ENCODE assay signal across 12 mouse cellular contexts in the genomic region with DNA sequence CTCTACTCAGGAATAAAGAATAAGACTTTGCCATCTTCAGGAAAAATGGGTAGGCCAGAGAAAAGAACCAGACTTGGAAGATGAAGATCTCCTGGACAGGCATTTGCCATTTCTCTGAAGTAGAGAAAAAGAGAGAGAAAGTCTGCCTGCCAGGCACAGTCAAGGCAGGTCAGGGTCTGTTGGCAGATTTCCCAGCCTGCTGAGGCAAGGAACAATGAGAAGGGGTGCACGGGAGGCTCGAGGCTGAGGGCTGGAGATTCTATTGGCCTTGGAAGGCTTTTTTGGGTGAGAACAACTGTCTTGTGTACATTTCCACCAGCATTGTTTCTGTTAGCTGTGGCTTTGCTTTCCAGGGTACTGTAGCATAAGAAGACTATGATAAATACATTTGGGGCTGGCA.
DNase-seq lines count a peak whose midpoint lies in the region; ATAC-seq and TF ChIP-seq lines count a peak whose summit lies in the region.
"Had no signal": no experiment of that assay in that cellular context is flagged by ENCODE, and none has a peak within 500 bp of the region (broad histone marks: within the 10 kb centered on the region; RNA-seq: fewer than 3 reads in every experiment).

No protein-coding gene starts in this region.

- TF ChIP-seq POLR2A in limb, embryonic 14.5 days (IDR thresholded peaks at IDR 0.05; ENCODE audit: borderline replicate concordance, extremely low read depth, insufficient read depth, insufficient read length) = no peak
- no peak for TF ChIP-seq POLR2A in thymus, adult 2 months (IDR thresholded peaks at IDR 0.05; ENCODE audit: control insufficient read depth, extremely low read depth, insufficient read depth, low read length, poor library complexity)

- no peak overlapping the region for H3K4me2 ChIP-seq in heart, embryonic 13.5 days
- H3K4me2 ChIP-seq in midbrain, embryonic 16.5 days (ENCODE audit: low read length) = no peak overlapping the region
- H3K4me2 ChIP-seq in forebrain, embryonic 15.5 days (replicated peaks) = no peak overlapping the region
- no peak overlapping the region for H3K4me2 ChIP-seq in limb, embryonic 14.5 days (replicated peaks; ENCODE audit: low read depth, low read length, severe bottlenecking)
- H3K4me2 ChIP-seq: liver, embryonic 15.5 days had no signal

- H3K9me3 ChIP-seq in heart, embryonic 13.5 days = no peaks in the 10 kb centered on the region
- no peaks in the 10 kb centered on the region for H3K9me3 ChIP-seq in midbrain, embryonic 16.5 days (replicated peaks; ENCODE audit: control insufficient read depth, low read length, poor library complexity, severe bottlenecking)
- no peaks in the 10 kb centered on the region for H3K9me3 ChIP-seq in midbrain, embryonic 10.5 days (replicated peaks)
- H3K9me3 ChIP-seq in forebrain, embryonic 15.5 days = no peaks in the 10 kb centered on the region
- H3K9me3 ChIP-seq in limb, embryonic 14.5 days (ENCODE audit: control insufficient read depth, low read length) = no peaks in the 10 kb centered on the region
- H3K9me3 ChIP-seq: liver, embryonic 15.5 days had no signal

- no peak for TF ChIP-seq CTCF in thymus, adult 2 months (IDR thresholded peaks at IDR 0.05; ENCODE audit: borderline replicate concordance, control insufficient read depth, extremely low read depth, insufficient read depth, low read length, poor library complexity)

- no peaks in the 10 kb centered on the region for H3K27me3 ChIP-seq in heart, embryonic 13.5 days (replicated peaks)
- H3K27me3 ChIP-seq in midbrain, embryonic 16.5 days (ENCODE audit: control insufficient read depth, insufficient read depth, low read depth, low read length) = no peaks in the 10 kb centered on the region
- H3K27me3 ChIP-seq in midbrain, embryonic 10.5 days (ENCODE audit: low read depth, poor library complexity, severe bottlenecking) = no peaks in the 10 kb centered on the region
- no peaks in the 10 kb centered on the region for H3K27me3 ChIP-seq in forebrain, embryonic 15.5 days
- H3K27me3 ChIP-seq in limb, embryonic 14.5 days (ENCODE audit: control insufficient read depth, insufficient read depth, low read length) = no peaks in the 10 kb centered on the region
- no peaks in the 10 kb centered on the region for H3K27me3 ChIP-seq in thymus, adult 2 months (ENCODE audit: control insufficient read depth, insufficient read depth, low read length)
- H3K27me3 ChIP-seq: liver, embryonic 15.5 days had no signal

- peaks cover 28% of the 10 kb centered on the region for H3K36me3 ChIP-seq in heart, embryonic 13.5 days
- no peaks in the 10 kb centered on the region for H3K36me3 ChIP-seq in midbrain, embryonic 16.5 days (ENCODE audit: control insufficient read depth, insufficient read depth, low read length)
- peaks cover 6% of the 10 kb centered on the region; the same call in 1 of the 2 replicates for H3K36me3 ChIP-seq in midbrain, embryonic 10.5 days
- H3K36me3 ChIP-seq in forebrain, embryonic 15.5 days = no peaks in the 10 kb centered on the region
- peaks cover 6% of the 10 kb centered on the region for H3K36me3 ChIP-seq in limb, embryonic 14.5 days (ENCODE audit: control insufficient read depth, insufficient read depth, low read length)
- H3K36me3 ChIP-seq in thymus, adult 2 months (ENCODE audit: control insufficient read depth, insufficient read depth, low read length) = no peaks in the 10 kb centered on the region
- H3K36me3 ChIP-seq: liver, embryonic 15.5 days had no signal

- ATAC-seq in heart, embryonic 13.5 days (ENCODE audit: extremely low read depth, insufficient number of reproducible peaks, low FRiP score, low TSS enrichment) = no peak
- ATAC-seq in midbrain, embryonic 16.5 days = peak; percentile 55; the same call in 1 of the 2 replicates
- ATAC-seq in forebrain, embryonic 15.5 days (replicated peaks) = 0 out of 2 replicates have a peak, but pooled peaks have one; percentile 29
- ATAC-seq in limb, embryonic 14.5 days (ENCODE audit: low FRiP score, low read depth) = no peak

- no peak overlapping the region for H3K9ac ChIP-seq in heart, embryonic 13.5 days
- no peak overlapping the region for H3K9ac ChIP-seq in midbrain, embryonic 16.5 days (ENCODE audit: low read depth, low read length)
- no peak overlapping the region for H3K9ac ChIP-seq in forebrain, embryonic 15.5 days (replicated peaks)
- no peak overlapping the region for H3K9ac ChIP-seq in limb, embryonic 14.5 days (ENCODE audit: low read depth, low read length, severe bottlenecking)
- H3K9ac ChIP-seq: liver, embryonic 15.5 days had no signal

- H3K4me3 ChIP-seq in heart, embryonic 13.5 days = no peak overlapping the region
- H3K4me3 ChIP-seq in midbrain, embryonic 16.5 days (ENCODE audit: low read depth, low read length) = no peak overlapping the region
- H3K4me3 ChIP-seq in midbrain, embryonic 10.5 days = no peak overlapping the region
- H3K4me3 ChIP-seq in forebrain, embryonic 15.5 days = no peak overlapping the region
- H3K4me3 ChIP-seq in limb, embryonic 14.5 days (replicated peaks; ENCODE audit: low read length) = no peak overlapping the region
- H3K4me3 ChIP-seq in thymus, adult 2 months (ENCODE audit: control insufficient read depth, insufficient read depth, low read length) = no peak overlapping the region
- H3K4me3 ChIP-seq: liver, embryonic 15.5 days had no signal

- peaks cover 10% of the 10 kb centered on the region for H3K4me1 ChIP-seq in heart, embryonic 13.5 days
- no peaks in the 10 kb centered on the region for H3K4me1 ChIP-seq in midbrain, embryonic 16.5 days (ENCODE audit: control insufficient read depth, insufficient read depth, low read length)
- peaks cover 5% of the 10 kb centered on the region; the same call in 1 of the 2 replicates for H3K4me1 ChIP-seq in midbrain, embryonic 10.5 days
- H3K4me1 ChIP-seq in forebrain, embryonic 15.5 days = peaks cover 7% of the 10 kb centered on the region
- H3K4me1 ChIP-seq in limb, embryonic 14.5 days (ENCODE audit: control insufficient read depth, insufficient read depth, low read length) = 0 out of 2 replicates have a peak, but pooled peaks cover 6% of the 10 kb centered on the region
- H3K4me1 ChIP-seq in thymus, adult 2 months (replicated peaks; ENCODE audit: control insufficient read depth, insufficient read depth, low read length) = no peaks in the 10 kb centered on the region
- H3K4me1 ChIP-seq: liver, embryonic 15.5 days had no signal

- DNase-seq in heart, adult 8-10 months (ENCODE audit: low spot score) = no peak
- no peak for DNase-seq in midbrain, embryonic 10.5 days (ENCODE audit: low spot score)
- DNase-seq in limb, embryonic 14.5 days (ENCODE audit: low spot score) = peak; percentile 19
- no peak for DNase-seq in thymus, adult 2 months
- DNase-seq in cerebellum, postnatal 36 days = no peak
- DNase-seq: gastrocnemius, postnatal 14 days; right cerebral cortex, postnatal 25 days; thymus, adult 18-20 months had no signal

- peak overlapping the region; percentile 7; the same call in 1 of the 2 replicates for H3K27ac ChIP-seq in heart, embryonic 13.5 days (replicated peaks)
- no peak overlapping the region for H3K27ac ChIP-seq in midbrain, embryonic 16.5 days (ENCODE audit: low read length)
- H3K27ac ChIP-seq in midbrain, embryonic 10.5 days (replicated peaks) = no peak overlapping the region
- H3K27ac ChIP-seq in forebrain, embryonic 15.5 days (replicated peaks) = no peak overlapping the region
- no peak overlapping the region for H3K27ac ChIP-seq in limb, embryonic 14.5 days (replicated peaks; ENCODE audit: low read depth, low read length)
- H3K27ac ChIP-seq in thymus, adult 2 months (ENCODE audit: control insufficient read depth, insufficient read depth, low read length) = no peak overlapping the region
- H3K27ac ChIP-seq: liver, embryonic 15.5 days had no signal

- WGBS in heart, embryonic 13.5 days = 18% methylated on average over 2 of the region's 2 CpGs
- WGBS in midbrain, embryonic 16.5 days = 16% methylated on average over 2 of the region's 2 CpGs
- 75% methylated on average over 2 of the region's 2 CpGs for WGBS in midbrain, embryonic 10.5 days
- 2% methylated on average over 2 of the region's 2 CpGs for WGBS in forebrain, embryonic 15.5 days
- 20% methylated on average over 2 of the region's 2 CpGs for WGBS in limb, embryonic 14.5 days
- 80% methylated on average over 2 of the region's 2 CpGs for WGBS in thymus, adult 2 months

Comparison
In these comparisons a context has a peak if more than half of its experiments do, and no peak if none do; other contexts are left out.
1. ATAC-seq: peak in midbrain, embryonic 16.5 days (single experiment) and forebrain, embryonic 15.5 days (single experiment); none in heart, embryonic 13.5 days (single experiment) and limb, embryonic 14.5 days (single experiment).